Mouse (Mus musculus) gastrocnemius, postnatal 4 days (tissue): ENCODE data around the gene Amhr2. TPM values are rescaled to one million over a fixed set of nuclear protein-coding genes. Genes with fewer than 3 reads are reported as not detected.

Experiments used
- DNase-seq, 2 experiments: peaks; one replicate each; pipeline ENCODE4 v3.0.0; 2021 to 2022; ENCODE audit warnings: low spot score in 2 of 2, mixed read lengths in 2 of 2
- total RNA-seq, 2 experiments: library from RNA; stranded (reverse); gene quantifications; 2 replicates each; pipeline ENCODE4 v1.2.3; 2021

The Amhr2 gene
- total RNA-seq, 2 experiments from 2014 or later, result 3.6 to 3.9 TPM

DNA sequence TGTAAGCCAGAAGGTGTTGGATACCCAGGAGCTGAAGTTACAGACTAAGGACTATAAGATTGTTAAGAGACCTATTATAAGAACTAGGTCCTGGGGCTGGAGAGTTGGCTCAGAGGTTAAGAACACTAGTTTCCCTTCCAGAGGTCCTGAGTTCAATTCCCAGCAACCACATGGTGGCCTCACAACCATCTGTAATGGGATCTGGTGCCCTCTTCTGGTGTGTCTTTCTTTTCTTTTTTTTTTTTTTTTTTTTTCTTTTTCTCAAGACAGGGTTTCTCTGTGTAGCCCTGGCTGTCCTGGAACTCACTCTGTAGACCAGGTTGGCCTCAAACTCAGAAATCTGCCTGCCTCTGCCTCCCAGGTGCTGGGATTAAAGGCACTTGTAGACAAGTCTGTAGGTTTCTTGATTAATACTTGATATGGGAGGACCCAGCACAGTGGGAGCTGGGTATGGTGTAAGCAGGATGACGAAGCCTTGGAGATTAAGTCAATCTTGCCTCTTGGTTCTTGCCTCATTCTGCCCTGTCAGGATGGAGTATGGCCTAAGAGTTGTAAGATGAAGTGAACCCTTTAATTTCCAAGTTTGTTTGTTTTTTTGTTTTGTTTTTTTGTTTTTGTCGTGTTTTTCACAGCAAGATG is 21.4 kb upstream of the Amhr2 start:
- DNase-seq, result no peak

GRCm38 (mm10) chr15:102424657-102425056 is 20.5 kb upstream of the Amhr2 start:
- no peak for DNase-seq

DNA sequence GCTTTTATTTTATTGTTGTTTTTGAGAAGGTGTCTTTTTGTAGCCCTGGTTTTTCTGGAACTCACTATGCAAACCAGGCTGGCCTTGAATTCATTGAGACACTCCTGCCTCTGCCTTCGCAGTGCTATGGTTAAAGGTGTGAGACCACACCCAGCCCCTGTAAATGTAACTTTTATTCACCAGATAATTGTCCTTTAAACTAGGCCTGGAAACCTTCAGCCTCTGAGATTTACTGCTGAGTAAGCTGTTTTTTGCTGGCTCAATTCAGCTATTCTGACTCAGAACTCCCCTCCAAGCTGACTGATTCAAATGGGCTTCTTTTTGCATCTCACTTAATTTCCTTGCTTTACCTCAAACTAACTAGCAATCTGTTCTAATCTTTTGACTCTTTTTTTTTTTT is 18.2 kb upstream of the Amhr2 start:
- no peak for DNase-seq

DNA sequence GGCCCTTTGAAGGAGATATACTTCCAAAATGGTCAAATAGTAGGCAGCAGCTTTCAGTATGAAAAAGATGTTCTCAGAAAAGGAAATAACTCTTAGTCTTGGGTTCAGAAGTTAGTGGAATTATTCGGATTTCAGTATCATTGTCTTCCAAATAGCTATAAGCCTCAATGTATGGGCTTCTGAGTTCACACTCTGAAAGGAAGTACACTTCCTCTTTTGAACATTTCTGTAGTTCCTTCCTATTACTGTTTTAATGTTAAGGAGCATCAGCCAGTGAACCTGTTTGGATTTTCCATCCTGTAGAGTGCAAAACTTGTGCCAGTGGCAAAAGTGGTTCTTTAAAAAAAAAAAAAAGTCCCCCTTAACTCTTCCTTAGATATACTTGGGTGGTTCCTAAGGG is 13.1 kb upstream of the Amhr2 start:
- no peak for DNase-seq

- no peak for DNase-seq
Measured at GRCm38 (mm10) chr15:102433173-102433572, 12.0 kb upstream of the Amhr2 start.

DNA sequence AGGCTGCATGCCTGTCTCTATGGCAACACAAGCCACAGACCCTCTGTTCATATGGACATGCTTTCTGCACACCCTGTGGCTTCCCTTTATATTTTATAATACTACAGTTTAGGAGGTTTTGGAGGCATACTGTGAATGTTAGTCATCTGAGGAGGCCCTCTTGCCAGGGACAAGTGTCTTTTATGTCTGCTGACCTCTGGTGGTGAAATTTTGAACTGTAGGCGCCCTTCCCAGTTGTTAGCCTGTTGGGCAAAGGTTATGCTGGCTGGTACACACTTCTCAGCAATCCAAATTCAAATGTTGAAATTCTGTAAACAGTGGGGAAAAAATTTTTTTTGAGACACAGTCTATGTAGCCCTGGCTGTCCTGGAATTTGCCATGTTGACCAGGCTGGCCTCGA is 2.7 kb upstream of the Amhr2 start:
- peak; percentile 56 to 79 for DNase-seq

GRCm38 (mm10) chr15:102446448-102446847 is 1.3 kb downstream of the Amhr2 start:
- no peak for DNase-seq

- DNase-seq, result no peak
Measured at GRCm38 (mm10) chr15:102449366-102449765, 4.2 kb downstream of the Amhr2 start.

GRCm38 (mm10) chr15:102450928-102451327 is 5.8 kb downstream of the Amhr2 start:
- no peak for DNase-seq

DNA sequence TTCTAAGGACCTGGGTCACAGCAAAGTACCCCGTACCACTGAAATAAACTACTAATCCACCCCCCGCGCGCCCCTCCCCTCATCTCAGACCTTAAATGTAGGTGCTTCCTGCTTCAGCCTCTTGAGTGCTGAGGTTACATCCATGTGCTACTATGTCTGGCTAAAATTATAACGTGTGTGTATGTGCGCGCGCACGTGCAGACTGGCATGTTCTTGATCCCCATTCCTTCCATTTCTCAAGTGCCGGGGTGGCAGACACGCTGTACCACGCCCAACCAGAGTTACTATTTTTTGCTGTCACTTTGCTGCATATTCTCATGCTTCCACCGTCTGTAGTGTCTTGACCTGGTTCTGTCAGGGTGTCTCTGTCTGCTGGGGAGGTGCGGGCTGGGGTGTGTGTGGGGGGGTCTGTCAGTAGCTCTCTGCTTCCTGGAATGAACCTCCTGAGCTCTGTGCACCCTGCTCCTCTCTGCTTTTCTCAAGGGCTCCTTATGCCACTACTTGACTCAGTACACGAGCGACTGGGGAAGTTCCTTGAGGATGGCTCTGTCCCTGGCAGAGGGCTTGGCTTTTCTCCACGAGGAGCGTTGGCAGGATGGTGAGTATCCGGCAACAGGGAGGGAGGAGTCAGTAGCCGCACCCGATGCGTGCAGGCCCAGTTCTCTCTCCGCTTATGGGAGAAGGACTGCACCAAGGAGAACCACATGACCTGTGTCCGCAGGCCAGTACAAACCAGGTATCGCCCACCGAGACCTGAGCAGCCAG is 6.7 kb downstream of the Amhr2 start:
- no peak for DNase-seq

DNA sequence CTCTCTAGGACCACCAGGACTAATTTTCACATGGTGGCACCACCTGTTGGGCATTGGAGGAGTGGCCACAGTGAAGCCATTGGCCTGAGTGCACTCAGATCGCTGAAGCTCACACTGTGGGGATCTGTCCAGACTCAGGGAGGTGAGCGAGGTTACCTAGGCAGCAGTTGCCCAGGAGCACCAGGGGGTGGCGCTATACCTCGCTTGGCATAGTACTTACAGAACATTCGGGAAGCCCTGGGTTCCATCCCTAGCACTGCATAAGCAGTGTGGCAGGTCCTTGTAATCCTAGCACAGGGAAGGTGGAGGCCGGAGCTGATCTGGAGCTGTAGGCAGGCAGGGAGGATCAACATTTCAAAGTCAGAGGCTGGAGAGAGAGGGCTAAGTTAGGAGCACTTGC is 10.8 kb downstream of the Amhr2 start:
- no peak for DNase-seq

GRCm38 (mm10) chr15:102458050-102458736 is 13.0 kb downstream of the Amhr2 start:
- no peak for DNase-seq

DNA sequence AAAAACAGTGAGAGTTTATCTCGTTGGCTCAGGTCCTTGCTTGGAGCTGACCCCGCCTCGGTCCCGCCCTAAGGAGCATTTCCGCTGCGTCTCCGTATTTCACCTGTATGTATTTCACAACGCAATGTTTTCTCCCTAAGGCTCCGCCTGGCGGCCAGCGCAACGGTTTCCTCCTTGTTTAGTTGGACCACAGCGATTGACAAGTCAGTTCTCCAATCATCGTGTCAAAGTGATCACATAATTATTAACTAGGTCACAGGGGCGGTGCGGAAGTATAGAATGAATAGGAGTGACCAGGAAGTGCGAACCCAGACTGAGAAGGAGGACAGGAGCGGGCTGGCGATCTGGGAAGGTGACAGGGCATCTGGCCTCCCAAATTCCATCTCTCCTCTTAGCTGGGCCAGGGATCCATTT is 13.7 kb downstream of the Amhr2 start, which contains the start of gene Prr13:
Gene Prr13 (plus strand): TSS at position 125 of the 414 bp plus-strand sequence.
- DNase-seq, result peak; percentile 56 to 89

GRCm38 (mm10) chr15:102459381-102459780 is 14.2 kb downstream of the Amhr2 start:
- no peak for DNase-seq

DNA sequence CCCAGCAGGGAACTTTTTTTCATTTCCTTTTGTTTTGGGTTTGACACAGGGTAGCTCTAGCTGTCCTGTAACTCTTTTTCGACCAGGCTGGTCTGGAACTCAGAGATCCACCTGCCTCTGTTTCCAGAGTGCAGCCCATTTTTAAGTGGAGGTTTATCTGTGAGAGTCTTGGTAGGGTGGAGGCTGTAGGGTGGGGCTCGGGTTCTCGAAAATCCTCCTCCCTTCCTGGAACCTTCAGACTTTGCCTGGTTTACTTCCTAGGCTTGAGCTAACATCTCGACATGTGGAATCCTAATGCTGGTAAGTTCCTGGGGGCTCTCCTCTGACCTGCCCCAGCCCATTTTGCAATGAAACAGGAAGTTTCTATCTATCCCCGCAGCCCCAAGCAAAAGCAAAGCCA is 14.7 kb downstream of the Amhr2 start:
- DNase-seq, result no peak

- no peak for DNase-seq
Measured at GRCm38 (mm10) chr15:102460409-102460808, 15.2 kb downstream of the Amhr2 start.

DNA sequence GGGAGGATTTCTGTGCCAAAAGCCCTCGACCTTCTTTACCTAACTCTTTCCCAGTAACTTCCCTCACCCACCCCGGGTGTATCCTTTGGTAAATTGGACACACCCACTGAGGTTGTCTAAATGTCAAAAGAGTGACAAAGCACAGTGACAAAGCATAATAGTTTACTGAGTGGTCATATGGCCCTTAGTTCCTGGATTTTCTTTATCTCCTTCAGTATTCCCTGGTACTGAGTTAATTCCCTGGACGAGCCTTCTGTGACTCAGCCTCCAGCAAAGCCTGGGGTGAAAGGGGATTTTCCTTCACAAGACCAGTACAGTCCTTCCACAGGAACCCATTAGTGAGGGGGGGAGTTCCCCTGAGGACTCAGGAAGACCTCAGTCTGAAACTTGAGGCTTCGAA is 15.8 kb downstream of the Amhr2 start:
- DNase-seq, result no peak

- no peak for DNase-seq
Measured at GRCm38 (mm10) chr15:102461430-102462075, 16.4 kb downstream of the Amhr2 start.

GRCm38 (mm10) chr15:102463666-102464065 is 18.5 kb downstream of the Amhr2 start:
- no peak for DNase-seq

DNA sequence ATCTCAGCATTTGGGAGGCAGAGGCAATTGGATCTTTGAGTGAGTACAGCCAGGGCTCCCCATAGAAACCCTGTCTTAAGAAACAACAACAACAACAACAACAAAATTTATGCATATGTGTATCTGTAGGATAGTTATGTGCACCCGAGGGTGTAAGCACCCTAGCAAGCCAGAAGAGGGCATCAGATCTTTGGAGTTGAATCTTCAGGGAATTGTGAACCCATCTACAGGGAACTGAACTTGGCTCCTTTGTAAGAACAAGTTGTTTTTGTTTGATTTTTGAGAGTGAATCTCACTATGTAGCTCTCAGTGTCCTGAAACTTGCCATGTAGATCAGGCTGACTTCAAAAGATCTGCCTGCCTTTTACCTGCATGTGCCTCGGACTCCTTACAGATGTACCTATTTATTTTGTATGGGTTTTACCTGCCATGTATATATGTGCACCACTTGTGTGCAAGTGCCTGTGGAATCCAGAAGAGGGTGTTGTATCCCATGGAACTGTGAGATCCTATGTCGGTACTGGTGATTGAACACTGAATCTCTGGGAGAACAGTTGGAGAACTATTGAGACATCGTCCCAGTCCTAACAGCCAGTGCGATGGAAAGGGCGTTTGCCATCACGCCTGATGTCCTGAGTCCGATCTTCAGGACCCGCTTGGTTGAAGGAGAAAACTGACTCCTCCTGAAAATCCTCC is 23.7 kb downstream of the Amhr2 start:
- no peak for DNase-seq

GRCm38 (mm10) chr15:102470183-102470604 is 25.0 kb downstream of the Amhr2 start, which contains the start of gene Pcbp2:
Gene Pcbp2, plus strand, starts transcription at chr15:102470539.
- DNase-seq, result peak; percentile 94 to 95
